Mouse (Mus musculus): ENCODE measurements at regions not wholly inside any gene's neighbourhood (a gene's known extent, or its start where the extent isn't known, plus 50 kb on each side); places are given as distances from the start of the nearest gene placed in this dataset.

GRCm38 (mm10) chr19:23089761-23090514 lies 51.1 kb upstream of the Klf9 start:
- no peak for DNase-seq

Measured in B cell, adult 2 months (primary cell).